Mouse (Mus musculus): ENCODE data around the gene Hjurp.

Hjurp gene

DNA sequence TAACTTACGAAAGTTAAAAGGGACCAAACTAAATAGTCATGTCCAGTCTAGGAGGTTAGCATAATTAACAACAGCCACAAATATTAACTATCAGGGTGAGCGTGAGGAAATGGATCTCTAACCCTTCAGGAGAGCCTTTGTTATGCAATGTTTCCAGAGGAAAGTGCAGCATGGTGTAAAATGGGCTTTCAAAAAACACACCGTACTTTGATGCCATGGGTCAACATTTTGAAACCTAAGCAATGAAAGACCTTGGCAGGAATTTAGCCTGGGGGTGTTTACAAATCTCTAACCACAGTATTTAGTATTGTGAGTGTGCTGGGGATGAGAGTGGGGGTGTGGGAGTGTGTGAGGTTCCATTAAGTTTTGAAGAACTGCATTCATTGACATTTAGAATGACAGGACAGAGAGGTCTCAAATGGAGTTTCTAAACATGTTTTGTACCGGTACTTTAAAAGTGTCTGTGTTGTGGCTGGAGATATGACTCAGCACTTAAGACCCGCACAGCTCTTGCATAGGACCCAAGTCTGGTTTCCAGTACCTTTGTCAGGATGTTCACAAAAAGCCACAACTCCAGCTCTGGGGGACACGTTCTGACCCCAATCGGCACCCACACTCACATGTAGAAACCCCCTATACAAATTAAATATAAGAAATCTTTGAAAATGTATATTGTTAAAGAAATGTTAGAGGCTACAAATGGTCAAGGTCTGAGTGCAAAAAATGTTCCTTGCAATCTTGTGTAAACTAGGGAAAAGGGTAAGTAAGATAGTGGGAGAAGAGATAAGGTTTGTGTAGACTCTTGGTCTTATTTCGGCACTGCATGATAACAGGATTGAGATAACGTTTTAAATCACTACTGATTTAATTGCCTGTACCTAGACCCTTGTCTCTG is 1.9 kb upstream of the Hjurp start:
- no peak for DNase-seq (ENCODE audit: low read depth)

DNA sequence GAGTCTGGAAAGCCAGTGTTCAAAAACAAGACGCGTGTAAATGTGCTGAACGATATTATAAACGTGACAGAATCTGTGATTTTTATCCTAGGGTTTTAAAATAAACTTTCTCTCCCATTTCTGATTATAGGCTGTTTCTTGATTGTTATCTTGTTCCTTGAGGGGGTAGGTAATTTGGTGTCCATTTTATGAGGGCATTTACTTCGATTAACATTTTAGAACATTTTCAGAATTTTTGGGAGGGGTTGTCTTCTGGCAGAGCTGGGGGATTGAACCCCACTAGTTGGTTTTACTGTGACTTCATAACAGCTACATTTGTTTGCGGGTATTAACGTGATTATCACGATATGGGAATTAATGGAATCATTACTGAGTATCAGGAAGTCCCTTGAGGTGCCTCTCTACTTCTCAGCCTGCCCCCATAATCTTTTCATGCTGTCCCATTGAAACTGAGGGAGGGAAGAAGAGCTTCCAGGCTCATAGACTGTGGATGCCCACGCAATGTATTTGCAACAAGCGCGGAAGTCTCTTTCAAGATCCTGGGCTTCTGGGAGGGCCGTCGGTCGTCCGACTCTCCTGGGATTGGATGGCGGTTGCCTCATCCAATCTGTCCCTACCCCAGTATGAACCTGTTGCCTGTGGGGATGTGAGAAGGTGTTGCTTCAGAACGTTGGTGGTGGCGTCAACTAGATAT is 532 bp upstream of the Hjurp start:
- DNase-seq (ENCODE audit: low read depth), result no peak

DNA sequence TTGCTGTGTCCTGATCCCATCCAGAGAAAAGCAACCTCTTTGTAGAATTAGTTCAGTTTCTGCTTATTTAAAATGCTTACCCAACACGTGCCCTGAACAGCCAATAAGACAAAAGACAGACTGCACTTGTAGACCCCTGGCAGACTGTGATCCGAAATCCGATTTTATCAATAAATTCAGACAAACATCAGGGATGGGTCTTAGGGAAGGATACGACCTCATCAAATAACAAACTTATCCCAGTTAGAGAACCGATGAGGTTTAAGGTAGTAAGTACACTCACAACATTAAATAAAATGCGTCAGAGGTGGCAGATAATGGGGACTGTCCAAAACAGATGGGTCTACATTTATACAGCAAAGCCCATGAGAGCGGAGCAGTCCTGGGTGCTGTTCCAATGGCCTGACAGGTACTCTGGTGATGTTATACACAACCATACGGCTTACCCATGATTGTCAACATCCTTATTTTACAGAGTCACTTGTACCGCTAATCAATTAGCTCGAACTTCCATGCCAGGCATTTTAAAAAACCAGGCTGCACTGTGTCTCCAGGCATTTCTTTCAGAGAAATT is 822 bp downstream of the Hjurp start:
- DNase-seq (ENCODE audit: low read depth), result peak; percentile 25

DNA sequence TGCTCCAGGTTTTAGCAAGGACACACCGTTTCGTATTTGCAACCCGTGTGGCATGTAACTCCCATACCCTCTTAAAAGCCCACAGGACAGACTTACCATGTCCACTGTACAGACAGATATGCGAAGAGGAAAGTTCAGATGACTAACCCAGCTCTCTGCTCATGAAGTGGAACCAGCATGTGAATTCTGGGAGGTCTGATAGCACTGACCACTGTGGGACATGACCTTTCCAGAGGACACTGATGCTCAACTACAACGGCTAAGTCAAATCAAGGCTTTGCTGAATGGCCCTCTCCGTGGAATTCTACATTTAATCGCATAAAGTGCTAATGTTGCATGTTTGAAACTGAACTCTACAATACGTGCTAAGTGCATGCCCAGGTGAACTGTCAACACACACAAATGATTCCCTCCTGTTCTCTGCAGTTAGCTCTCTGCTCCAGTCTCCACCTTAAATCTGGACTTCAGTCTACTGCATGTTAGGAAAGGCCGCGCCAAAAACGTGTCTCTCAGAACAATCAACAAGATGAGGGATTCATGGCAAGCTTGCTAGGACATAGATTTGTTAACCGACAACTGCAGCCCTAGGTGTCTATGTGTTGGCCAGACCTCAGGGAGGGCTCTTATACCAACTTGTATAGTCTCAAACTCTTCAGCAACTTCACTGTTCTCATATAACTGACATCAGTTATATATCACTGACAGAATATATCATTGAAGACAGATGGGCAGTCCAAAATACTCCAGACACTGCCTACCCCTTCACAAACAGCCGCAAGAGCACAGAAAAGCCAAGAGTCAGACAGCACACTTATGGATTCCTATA is 1.5 kb downstream of the Hjurp start:
- no peak for DNase-seq (ENCODE audit: low read depth)

DNA sequence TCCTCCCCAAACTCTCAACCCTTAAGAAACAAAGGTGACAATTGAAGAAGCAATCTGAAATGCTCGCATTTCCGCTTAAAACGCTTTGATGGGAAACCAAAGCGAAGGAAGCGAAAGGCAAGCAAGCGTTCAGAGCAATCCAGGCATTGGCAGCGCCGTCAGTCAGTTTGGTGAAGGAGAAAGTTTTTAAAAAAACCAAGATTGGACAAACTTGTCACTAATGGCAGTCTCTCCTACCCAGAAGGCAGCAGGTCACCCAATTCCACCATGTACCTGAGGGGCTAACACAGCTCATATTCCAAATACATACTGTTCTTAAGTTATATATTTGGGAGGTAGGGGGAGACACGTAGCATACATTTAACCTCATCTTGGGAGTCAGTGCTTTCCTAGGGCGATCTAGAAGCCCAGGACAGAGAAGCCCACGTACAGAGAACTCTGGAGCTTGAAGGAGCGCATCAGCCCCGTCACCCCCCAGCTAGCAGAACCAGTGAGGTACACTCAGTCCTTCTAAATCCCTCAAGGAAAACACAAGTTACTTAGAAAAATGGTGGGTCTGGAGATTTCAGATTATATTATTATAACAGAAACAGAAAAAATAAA is 2.3 kb downstream of the Hjurp start:
- no peak for DNase-seq (ENCODE audit: low read depth)

DNA sequence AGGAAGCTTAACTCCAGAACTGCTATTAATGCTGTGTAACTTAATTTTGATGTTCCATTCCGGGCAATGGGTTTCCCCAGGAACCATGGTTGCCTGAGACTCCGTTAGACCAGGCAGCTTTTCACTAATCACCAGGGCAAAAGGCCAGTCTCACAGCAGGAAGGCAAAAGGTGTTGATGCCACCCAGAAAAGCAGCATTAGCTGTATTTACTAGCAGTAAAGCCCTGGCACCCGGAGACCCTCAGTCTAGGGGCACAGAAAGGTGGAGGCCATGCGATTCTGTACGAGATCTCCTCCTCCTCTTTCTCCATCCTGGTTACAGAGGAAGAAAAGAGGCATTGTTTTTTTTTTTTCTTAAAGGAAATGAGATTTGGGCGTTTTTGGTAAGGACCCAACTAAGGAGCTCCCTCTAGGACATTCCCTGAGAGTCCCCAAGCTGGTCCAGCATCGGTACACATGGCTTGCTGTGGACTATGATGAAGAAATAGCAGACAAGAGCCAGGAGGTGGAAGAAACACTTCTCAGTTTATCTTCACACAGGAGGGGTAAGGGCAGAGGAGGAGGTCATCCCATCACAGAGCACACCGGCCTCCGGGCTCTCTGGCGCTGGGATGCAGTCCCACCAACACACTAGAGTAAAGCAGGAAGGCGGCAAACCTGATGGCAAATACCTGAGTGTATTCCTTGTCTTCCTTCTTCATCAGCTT is 2.9 kb downstream of the Hjurp start:
- no peak for DNase-seq (ENCODE audit: low read depth)

DNA sequence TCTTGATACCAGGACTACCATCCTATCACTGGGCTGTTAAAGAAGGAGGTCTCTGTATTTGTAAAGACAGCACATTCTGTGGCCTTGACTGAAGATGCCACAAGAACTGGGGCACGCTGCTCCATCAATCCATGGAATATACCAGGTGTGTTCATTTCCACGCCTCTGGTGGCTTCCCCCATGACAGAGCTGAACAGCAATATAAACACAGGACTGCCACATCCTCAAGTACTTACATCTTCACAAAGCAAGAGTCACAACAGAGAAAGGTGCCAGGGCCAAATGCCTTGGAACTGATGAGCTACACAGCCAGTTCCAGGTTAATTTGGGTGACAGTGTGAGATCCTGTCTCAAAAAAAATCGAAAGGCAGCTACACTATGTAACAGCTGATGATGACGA is 3.6 kb downstream of the Hjurp start:
- no peak for DNase-seq (ENCODE audit: low read depth)

DNA sequence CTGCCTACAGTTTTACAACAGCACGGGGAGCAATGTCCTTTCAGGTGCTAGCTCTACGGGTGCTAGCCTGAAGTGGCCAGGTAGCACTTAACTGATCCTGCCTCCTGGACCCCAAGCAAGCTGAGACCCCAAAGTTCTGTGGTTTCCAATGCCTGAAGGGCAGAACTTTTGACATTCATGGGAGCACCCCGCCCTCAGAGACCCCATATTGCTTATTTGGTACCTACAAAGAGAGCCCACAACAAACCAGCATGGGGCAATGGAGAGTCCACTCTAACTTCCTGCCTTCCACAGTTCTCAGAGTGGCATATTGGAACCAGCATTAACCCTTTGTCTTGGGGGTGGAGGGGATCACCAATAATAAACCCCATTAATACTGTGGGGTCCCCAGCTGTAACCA is 4.1 kb downstream of the Hjurp start:
- no peak for DNase-seq (ENCODE audit: low read depth)

DNA sequence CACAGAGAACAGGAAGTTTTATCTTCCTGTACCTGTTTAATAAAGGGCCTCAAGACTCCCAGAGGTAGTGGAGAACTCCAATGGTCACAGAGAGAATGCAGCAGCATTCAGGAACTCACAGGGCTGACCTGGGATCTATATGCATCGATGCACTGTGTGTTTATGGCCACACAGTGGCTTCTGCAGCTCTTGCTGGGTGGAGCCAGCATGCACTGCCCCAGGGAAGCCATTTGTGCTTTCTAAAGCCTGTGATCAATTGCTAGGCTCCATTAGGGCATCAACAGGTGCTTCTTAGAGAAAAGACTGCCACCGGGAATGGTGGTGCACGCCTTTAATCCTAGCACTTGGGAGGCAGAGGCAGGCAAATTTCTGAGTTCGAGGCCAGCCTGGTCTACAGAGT is 4.6 kb downstream of the Hjurp start:
- DNase-seq (ENCODE audit: low read depth), result no peak

DNA sequence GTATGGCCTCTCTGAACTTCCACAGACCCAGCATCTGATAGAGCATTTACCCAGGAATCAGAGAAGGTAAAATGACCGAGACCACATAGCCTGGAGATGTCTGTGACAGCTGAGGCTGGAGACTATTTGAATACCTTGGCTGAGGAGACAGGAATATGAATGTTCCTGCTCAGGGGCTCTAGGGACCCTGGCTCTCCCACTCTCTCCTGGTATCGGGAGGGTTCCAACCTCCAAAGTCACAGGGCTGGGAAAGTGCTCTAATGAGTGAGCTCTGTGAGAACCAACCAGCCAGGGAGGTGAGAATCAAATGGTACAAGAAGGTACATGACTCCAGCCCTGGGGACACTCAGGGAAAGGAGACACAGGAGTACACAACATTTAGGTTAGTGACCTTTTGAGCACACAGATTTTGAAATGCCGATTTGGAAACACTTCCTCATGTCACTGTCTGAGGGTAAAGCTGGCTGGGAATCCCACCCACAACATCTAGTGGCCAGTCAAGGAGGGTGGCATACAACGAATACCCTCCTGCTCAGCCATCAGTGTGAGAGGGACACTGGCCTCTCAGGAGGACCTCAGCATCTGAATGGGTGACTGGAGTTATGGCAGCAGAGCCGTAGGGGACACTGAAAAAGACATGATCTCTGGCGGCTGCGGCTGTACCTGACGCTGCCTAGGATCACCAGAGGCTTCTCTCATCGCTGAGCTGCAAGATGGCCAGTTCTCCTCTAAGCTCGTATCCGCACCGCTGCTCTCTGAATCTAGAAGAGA is 7.7 kb downstream of the Hjurp start:
- DNase-seq (ENCODE audit: low read depth), result no peak

DNA sequence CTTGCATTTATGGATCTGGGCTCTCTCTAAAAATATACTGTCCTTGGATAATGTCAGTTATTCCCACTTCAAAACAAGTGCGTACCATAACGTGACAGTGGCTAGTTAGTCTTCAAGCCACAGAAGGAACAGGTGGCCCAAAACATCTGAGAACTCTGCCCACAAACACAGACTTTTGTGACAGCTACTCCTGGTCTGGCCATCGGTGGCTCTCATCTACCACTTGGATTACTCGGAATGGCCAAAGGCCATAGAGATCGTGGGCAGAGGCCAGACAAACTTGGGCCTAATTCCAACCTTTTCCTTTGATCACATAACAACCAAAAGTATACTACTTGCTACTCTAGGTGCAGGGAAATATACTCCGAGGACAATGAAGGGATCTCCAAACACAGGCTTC is 9.4 kb downstream of the Hjurp start:
- DNase-seq (ENCODE audit: low read depth), result no peak

DNA sequence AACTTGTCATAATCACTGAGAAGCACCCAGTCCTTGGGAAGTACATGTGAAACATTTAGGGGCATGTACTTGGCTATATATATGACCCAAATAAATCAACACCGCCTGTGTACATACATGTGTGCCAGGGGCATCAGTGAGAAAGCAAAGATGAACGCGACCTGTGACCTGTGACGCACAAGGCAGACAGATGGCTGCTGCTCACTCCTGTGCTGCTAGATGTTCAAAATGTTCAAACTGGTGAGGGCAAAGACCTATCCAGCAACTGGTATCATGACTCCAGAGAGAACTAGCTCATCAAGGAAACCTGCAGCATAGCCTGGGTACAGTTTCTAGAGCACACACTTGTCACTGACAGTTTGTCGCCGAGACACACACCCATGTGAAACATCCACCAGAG is 9.9 kb downstream of the Hjurp start:
- DNase-seq (ENCODE audit: low read depth), result no peak

DNA sequence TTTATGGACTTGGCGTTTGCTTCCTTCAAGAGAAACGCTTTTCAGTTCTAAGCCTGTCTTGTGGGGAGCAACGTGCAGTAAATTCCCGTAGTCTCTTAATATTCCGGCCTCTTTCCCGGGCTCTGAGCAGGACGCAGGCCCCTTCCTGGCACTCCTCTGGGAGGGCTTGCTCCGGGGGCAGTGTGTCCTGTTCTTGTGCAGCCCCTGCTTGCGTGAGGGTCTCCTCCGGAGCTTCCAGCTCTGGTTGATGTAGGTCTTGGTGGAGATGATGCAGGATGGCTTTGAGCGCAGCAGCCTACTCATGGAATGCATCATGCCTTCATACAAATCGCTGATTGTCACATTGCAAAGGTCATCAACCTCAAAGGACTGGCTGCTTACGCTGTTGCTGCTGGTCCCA is 11.3 kb downstream of the Hjurp start:
- no peak for DNase-seq (ENCODE audit: low read depth)

DNA sequence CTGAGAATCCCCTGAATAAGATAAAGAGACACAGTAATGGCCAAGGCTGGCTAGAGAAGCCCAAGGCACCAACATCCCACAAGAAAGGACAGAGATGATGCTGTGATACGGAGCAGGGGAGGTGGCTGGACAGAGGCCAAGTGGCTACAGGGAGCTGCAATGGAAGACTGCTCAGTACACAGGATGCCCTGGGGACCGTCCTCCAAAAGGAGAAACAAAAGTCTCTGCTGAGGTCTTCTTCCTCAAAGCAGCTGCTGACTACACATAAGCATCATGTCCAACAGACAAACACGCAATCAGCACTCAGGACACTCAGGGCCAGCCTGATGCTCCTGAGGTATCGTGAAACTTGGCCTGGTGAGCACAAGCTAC is 12.6 kb downstream of the Hjurp start:
- DNase-seq (ENCODE audit: low read depth), result no peak

DNA sequence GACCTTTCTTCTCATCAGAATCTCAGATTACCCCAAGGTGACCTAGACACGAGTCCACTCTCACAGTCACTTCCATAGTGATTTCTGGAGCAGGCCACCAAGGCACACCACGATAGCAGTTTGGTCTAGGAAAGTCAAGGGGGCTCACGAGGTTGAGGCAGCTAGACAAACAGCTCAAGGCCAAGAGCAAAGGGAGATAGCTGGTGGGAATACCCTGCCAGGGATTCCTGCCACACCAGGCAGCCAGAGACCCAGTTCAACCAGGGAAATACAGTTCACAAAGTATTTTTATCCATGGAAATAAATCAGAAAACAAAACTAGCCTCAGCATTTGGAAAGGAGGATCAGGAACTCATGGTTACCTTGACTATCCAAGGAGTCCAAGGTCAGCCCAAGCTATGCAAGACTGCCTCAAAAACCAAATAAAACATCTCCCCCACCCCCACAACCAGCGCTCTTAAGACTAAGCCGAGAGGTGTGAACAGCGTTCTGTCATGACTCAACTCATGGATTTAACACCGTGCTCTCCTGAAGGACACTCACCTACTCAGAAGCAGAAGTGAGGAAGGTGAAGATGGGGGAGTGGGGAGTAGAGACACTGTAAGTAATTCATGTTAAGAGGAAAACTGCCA is 13.1 kb downstream of the Hjurp start:
- DNase-seq (ENCODE audit: low read depth), result no peak

DNA sequence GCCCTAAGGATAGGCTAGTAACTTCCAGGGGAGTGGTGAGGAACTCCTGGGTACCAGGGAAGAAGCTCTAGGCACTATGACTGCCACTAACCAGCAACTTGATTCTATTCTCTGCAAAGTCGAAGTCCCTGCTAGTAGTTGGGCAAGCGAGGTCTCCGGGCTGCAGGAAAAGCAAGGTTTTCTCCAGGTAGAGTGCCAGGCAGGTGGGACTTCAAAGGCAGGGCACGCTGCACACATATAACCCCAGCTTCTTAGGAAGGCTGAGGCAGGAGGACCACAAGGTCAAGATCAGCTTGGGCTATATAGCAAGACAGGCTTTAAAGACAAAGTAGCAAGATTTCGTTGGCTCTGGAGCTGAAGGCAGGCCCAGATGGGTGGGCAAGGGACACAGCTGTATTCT is 13.7 kb downstream of the Hjurp start:
- no peak for DNase-seq (ENCODE audit: low read depth)

DNA sequence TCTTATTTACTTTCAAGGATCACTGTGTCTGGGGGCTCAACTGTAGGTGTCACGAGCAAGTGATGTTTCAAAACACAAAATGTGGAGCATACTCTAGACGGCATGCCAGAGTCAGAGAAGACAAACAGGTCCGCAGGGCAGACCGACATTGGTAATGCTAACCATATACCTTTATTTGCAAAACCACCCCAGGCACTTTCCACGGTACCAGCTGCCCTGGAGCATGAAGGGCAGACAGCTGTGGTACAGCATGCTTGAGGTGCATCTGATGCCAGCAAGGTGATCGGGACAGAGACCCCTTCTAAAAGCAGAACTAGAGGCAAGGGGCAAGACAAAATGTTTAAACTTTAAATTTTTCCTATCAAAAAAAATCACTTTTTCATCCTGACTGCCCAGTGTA is 14.5 kb downstream of the Hjurp start:
- no peak for DNase-seq (ENCODE audit: low read depth)

DNA sequence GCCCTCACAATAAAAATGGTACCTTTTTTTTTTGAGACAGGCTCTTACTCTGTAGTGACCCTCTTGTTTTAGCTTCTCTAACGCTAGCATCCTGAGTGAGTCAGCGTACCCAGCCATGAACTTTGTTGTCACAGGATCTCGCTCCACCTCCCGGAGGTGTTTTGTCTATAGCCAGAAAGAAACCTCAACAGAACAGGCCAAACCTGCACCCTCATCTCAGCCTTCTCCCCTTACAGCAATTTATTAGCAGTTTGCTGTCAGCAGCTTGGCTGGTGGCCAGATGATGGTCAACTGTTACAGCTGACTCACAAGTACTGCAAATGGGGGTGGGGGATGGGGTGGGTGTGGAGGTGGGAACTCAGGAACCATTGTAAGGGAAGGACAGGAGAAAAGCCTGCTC is 15.2 kb downstream of the Hjurp start:
- DNase-seq (ENCODE audit: low read depth), result no peak

DNA sequence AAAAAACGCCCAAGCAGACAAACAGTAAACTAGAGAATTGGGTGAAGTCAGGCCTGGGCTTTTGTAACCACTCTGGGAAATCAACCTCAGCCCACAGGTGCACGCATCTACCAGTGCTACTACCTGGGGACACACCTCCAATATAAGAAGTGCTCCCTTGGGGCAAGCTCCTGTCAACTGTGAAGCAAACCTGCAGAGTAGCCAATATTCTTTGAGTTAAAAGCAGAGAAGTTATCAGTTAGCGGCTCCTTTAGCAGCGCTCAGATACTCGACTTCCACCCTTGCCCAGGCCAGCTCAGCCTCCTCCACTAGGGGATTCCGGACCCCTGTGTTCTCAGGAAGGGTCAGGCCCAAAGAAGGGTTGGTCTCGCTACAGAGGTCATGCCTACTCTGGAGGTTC is 15.7 kb downstream of the Hjurp start:
- DNase-seq (ENCODE audit: low read depth), result no peak

Data from c-Kit-positive CD71-positive TER-119-negative erythroid progenitor cells, embryonic 14.5 days (primary cell).